Mouse (Mus musculus): ENCODE data around the gene Celf2. TPM values are rescaled to one million over a fixed set of nuclear protein-coding genes. Genes with fewer than 3 reads are reported as not detected.

Gene Celf2
- polyA plus RNA-seq, 1 experiment from 2014 or later, result 97.4 TPM

- Histone ChIP-seq H3K4me2 (no peak overlapping the region), H3K9me3 (no peaks in the 10 kb centered on the region), H3K36me3 (no peaks in the 10 kb centered on the region), H3K27ac (no peak overlapping the region), H3K27me3 (no peaks in the 10 kb centered on the region), H3K4me1 (no peaks in the 10 kb centered on the region), H3K4me3 (no peak overlapping the region), H3K9ac (no peak overlapping the region)
- ATAC-seq (ENCODE audit: borderline replicate concordance, extremely low read depth, low FRiP score, low TSS enrichment), result no peak
- WGBS, result 81% methylated on average over 5 of the region's 5 CpGs
Observed at GRCm38 (mm10) chr2:6727366-6727765, 782.0 kb downstream of the Celf2 start.

- H3K9me3 ChIP-seq, result no peaks in the 10 kb centered on the region
- no peak overlapping the region for H3K4me2 ChIP-seq
- H3K27ac ChIP-seq, result no peak overlapping the region
- H3K4me3 ChIP-seq, result no peak overlapping the region
- WGBS, result 68% methylated on average over 8 of the region's 8 CpGs
- peaks cover 9% of the 10 kb centered on the region; the same call in 1 of the 2 replicates for H3K4me1 ChIP-seq
- no peaks in the 10 kb centered on the region for H3K36me3 ChIP-seq
- H3K9ac ChIP-seq, result no peak overlapping the region
- no peaks in the 10 kb centered on the region for H3K27me3 ChIP-seq
- no peak for ATAC-seq (ENCODE audit: borderline replicate concordance, extremely low read depth, low FRiP score, low TSS enrichment)
Observed at GRCm38 (mm10) chr2:6726071-6726470, 783.3 kb downstream of the Celf2 start.

DNA sequence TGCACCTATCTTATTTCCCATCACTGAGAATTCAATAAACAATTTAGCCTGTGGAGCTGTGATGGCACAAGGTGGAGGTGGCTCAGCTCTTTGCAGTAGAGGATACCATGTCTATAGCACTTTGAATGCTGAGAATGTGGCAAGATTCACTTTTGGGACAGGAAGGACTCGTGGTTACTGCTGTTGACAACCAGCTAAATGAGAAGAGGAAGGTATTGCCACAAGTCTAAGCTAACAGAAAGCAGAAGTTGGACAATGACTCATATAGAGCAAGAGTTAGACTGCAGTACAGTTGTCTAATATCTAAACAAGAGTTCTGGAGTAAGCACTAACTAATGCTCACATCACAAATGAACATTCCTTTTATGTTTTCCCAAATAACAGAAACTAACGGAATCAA lies 785.8 kb downstream of the Celf2 start:
- Histone ChIP-seq H3K4me2 (no peak overlapping the region), H3K9ac (no peak overlapping the region), H3K9me3 (no peaks in the 10 kb centered on the region), H3K36me3 (no peaks in the 10 kb centered on the region), H3K4me1 (peaks cover 10% of the 10 kb centered on the region; the same call in 1 of the 2 replicates), H3K27me3 (no peaks in the 10 kb centered on the region), H3K4me3 (no peak overlapping the region), H3K27ac (no peak overlapping the region)
- WGBS, result 63% methylated on average over 2 of the region's 2 CpGs
- ATAC-seq (ENCODE audit: borderline replicate concordance, extremely low read depth, low FRiP score, low TSS enrichment), result no peak

DNA sequence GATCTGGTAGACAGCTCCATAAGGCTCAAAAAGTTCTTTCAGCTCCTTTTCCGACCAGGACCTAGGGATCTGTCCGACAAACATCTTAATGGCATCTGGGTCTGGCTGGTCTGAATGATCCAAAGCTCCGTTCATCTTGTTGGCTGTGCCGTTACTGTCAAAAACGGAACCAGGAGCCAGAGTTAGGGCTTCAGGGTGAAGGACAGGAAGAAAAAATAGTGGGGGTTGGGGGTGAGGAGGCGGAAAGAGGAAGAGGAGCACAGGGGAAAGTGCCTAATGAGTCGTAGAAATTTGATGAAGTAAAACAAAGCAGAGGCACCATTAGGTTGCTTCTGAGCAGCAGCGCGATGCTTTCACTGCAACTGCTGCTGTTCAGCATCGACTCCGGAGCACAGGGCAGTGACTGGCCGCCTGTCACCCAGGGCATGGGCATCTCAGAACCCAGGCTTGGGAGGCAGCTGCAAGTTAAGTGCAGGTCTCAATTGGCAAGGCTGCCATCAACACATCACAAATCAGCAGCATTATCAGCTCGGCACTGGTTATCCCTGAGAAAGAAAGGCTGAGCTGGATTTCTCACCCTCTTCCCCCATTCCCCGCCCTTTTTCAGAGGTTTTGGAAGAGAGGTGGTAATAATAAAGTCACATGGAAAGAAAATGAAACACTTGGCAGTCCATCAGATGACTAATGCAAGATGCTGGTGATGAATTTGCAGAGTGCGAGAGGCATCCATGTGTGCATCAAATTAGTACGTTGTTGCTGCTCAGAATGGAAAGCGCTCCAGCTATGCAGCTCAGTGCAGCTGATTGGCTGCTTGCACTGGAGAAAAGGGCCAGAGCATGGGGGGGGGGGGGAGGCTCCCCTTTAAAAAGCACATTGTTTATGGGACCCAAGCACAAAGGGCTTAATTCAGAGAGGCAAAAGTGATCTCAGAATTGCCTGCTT lies 787.6 kb downstream of the Celf2 start:
- Histone ChIP-seq H3K4me3 (peak overlapping the region; percentile 19), H3K4me2 (peak overlapping the region; percentile 52), H3K4me1 (peaks cover 10% of the 10 kb centered on the region; the same call in 1 of the 2 replicates), H3K27ac (no peak overlapping the region), H3K27me3 (no peaks in the 10 kb centered on the region), H3K36me3 (no peaks in the 10 kb centered on the region), H3K9ac (no peak overlapping the region), H3K9me3 (no peaks in the 10 kb centered on the region)
- 17% methylated on average over 17 of the region's 17 CpGs for whole genome bisulfite sequencing
- ATAC-seq (ENCODE audit: borderline replicate concordance, extremely low read depth, low FRiP score, low TSS enrichment), result peak; percentile 46; the same call in 1 of the 2 replicates

GRCm38 (mm10) chr2:6720753-6721459 lies 788.5 kb downstream of the Celf2 start:
- peak overlapping the region; percentile 19 for H3K4me3 ChIP-seq
- H3K27me3 ChIP-seq, result no peaks in the 10 kb centered on the region
- no peaks in the 10 kb centered on the region for H3K36me3 ChIP-seq
- H3K9me3 ChIP-seq, result no peaks in the 10 kb centered on the region
- peak overlapping the region; percentile 52 for H3K4me2 ChIP-seq
- 33% methylated on average over 11 of the region's 11 CpGs for WGBS
- no peak overlapping the region for H3K9ac ChIP-seq
- peaks cover 10% of the 10 kb centered on the region; the same call in 1 of the 2 replicates for H3K4me1 ChIP-seq
- ATAC-seq (ENCODE audit: borderline replicate concordance, extremely low read depth, low FRiP score, low TSS enrichment), result peak; percentile 49; the same call in 1 of the 2 replicates
- H3K27ac ChIP-seq, result no peak overlapping the region

DNA sequence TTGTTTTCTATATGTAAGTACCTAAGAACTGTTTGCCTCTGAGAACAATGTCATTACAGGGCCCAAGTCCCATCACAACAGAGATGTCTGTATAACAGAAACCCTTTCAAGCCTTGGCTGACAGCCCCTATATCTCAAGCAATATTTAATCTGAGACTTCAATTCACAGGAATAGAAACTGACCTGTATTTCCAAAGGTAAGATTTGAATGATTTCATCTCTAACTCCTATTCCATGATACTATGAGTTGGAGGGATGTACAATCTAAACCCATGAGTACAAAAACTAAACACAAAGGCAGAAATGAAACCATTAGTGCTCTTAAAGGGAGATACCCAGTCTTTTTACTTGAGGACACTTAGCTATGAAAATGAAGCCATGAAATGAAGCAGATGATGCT lies 790.5 kb downstream of the Celf2 start:
- no peak overlapping the region for H3K27ac ChIP-seq
- H3K4me2 ChIP-seq, result no peak overlapping the region
- no peak for ATAC-seq (ENCODE audit: borderline replicate concordance, extremely low read depth, low FRiP score, low TSS enrichment)
- H3K4me1 ChIP-seq, result peaks cover 10% of the 10 kb centered on the region; the same call in 1 of the 2 replicates
- no peaks in the 10 kb centered on the region for H3K9me3 ChIP-seq
- H3K36me3 ChIP-seq, result no peaks in the 10 kb centered on the region
- no peak overlapping the region for H3K9ac ChIP-seq
- H3K27me3 ChIP-seq, result no peaks in the 10 kb centered on the region
- no peak overlapping the region for H3K4me3 ChIP-seq

DNA sequence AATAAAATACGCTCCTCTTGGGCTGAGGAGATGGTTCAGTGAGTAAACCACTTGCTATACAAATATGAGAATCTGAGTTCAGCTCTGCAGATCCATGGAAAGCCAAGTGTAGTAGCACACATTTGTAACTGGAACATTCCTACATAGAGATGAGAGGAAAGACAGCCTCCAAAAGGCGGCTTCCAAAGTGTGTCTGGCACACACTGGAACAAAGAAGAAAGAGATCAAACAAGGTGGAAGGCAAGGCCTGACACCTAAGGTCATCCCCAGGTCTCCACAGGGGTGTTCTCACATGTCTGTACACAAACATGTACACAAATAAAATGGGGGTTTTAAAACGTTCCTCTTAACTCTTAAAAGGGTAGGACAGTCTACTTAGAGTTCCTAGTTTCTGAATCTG lies 791.4 kb downstream of the Celf2 start:
- no peaks in the 10 kb centered on the region for H3K36me3 ChIP-seq
- H3K4me1 ChIP-seq, result peaks cover 10% of the 10 kb centered on the region; the same call in 1 of the 2 replicates
- no peak for ATAC-seq (ENCODE audit: borderline replicate concordance, extremely low read depth, low FRiP score, low TSS enrichment)
- no peak overlapping the region for H3K4me3 ChIP-seq
- H3K27ac ChIP-seq, result no peak overlapping the region
- no peak overlapping the region for H3K9ac ChIP-seq
- 61% methylated on average over 3 of the region's 3 CpGs for WGBS
- no peak overlapping the region for H3K4me2 ChIP-seq
- no peaks in the 10 kb centered on the region for H3K9me3 ChIP-seq
- no peaks in the 10 kb centered on the region for H3K27me3 ChIP-seq

GRCm38 (mm10) chr2:6715562-6715961 lies 793.8 kb downstream of the Celf2 start:
- H3K4me2 ChIP-seq, result no peak overlapping the region
- 89% methylated on average over 3 of the region's 3 CpGs for WGBS
- no peak overlapping the region for H3K9ac ChIP-seq
- H3K27me3 ChIP-seq, result no peaks in the 10 kb centered on the region
- H3K4me3 ChIP-seq, result no peak overlapping the region
- H3K36me3 ChIP-seq, result no peaks in the 10 kb centered on the region
- no peaks in the 10 kb centered on the region for H3K9me3 ChIP-seq
- no peaks in the 10 kb centered on the region for H3K4me1 ChIP-seq
- H3K27ac ChIP-seq, result no peak overlapping the region
- ATAC-seq (ENCODE audit: borderline replicate concordance, extremely low read depth, low FRiP score, low TSS enrichment), result no peak

DNA sequence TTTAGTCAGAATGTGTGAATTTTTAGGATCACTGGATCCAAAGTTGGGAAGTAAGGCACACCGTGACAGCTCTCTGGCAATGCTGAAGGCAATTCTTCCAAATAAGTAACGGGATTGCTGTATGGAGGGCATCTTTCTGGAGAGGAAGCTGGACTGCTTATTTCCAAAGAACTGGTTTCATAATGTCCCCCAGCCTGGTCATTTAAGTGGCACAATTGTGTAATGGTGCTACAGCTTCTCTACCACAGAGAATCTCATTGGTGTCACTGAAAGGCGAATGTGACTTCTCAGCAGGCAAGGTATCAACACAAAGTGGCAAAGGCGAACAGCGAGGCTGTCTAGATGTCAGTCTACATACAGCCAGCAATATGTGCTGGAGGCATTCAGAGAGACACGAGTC lies 795.8 kb downstream of the Celf2 start:
- H3K27ac ChIP-seq, result no peak overlapping the region
- H3K9ac ChIP-seq, result no peak overlapping the region
- no peaks in the 10 kb centered on the region for H3K36me3 ChIP-seq
- WGBS, result 88% methylated on average over 6 of the region's 6 CpGs
- H3K9me3 ChIP-seq, result no peaks in the 10 kb centered on the region
- ATAC-seq (ENCODE audit: borderline replicate concordance, extremely low read depth, low FRiP score, low TSS enrichment), result no peak
- no peak overlapping the region for H3K4me2 ChIP-seq
- no peaks in the 10 kb centered on the region for H3K4me1 ChIP-seq
- no peak overlapping the region for H3K4me3 ChIP-seq
- no peaks in the 10 kb centered on the region for H3K27me3 ChIP-seq

- Histone ChIP-seq H3K36me3 (no peaks in the 10 kb centered on the region), H3K4me1 (no peaks in the 10 kb centered on the region), H3K9me3 (no peaks in the 10 kb centered on the region), H3K9ac (no peak overlapping the region), H3K27ac (no peak overlapping the region), H3K27me3 (no peaks in the 10 kb centered on the region), H3K4me3 (no peak overlapping the region), H3K4me2 (no peak overlapping the region)
- 77% methylated on average over 7 of the region's 7 CpGs for WGBS
- no peak for ATAC-seq (ENCODE audit: borderline replicate concordance, extremely low read depth, low FRiP score, low TSS enrichment)
Observed at GRCm38 (mm10) chr2:6710687-6711430, 798.5 kb downstream of the Celf2 start.

DNA sequence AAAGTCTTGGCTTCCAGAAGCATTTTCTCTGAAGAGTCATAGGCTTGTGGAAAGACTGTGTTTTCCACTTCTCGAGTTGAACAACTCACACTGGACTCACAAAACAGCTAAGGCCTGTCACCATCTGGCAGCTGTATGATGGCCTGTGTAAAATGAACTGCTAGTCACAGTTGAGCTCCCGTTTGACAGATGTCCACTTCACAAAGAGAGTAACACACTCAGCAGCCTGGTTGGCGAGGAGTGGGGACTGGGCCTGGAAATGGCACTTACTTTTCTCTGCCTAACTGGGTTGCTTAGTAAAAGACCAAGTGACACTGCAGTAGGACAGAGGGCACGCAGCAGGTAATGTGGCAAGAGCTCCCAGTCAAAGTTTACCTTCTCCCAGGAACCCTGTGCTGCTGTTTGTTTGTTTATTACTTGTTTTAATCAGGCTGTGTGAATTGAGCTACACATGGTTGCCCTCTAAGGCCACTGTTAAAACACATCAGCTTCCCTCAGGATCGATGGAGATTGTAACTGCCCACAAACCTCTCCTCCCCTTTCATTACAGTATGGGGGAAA lies 801.3 kb downstream of the Celf2 start:
- Histone ChIP-seq H3K9me3 (no peaks in the 10 kb centered on the region), H3K4me3 (no peak overlapping the region), H3K36me3 (no peaks in the 10 kb centered on the region), H3K4me1 (no peaks in the 10 kb centered on the region), H3K27ac (no peak overlapping the region), H3K4me2 (no peak overlapping the region), H3K9ac (no peak overlapping the region), H3K27me3 (no peaks in the 10 kb centered on the region)
- 28% methylated on average over 5 of the region's 5 CpGs for WGBS
- 0 out of 2 replicates have a peak, but pooled peaks have one; percentile 11 for ATAC-seq (ENCODE audit: borderline replicate concordance, extremely low read depth, low FRiP score, low TSS enrichment)
